Mouse (Mus musculus): Measurements from ENCODE around the gene Sptbn2.

GRCm38 (mm10) chr19:4795929-4796328 is 85.0 kb downstream of the Sptbn2 start:
- TF ChIP-seq CTCF (IDR thresholded peaks at IDR 0.05) (no peak), EP300 (IDR thresholded peaks at IDR 0.05) (no peak)
